Mouse (Mus musculus): ENCODE data around the gene Wars.

GRCm38 (mm10) chr12:108938844-108939243 is 44.9 kb upstream of the Wars start:
- TF ChIP-seq CTCF (IDR thresholded peaks at IDR 0.05; ENCODE audit: control insufficient read depth, insufficient read depth, insufficient read length), result no peak
- no peak for TF ChIP-seq CEBPB (IDR thresholded peaks at IDR 0.05; ENCODE audit: low read depth)
- no peak for TF ChIP-seq USF1 (IDR thresholded peaks at IDR 0.05; ENCODE audit: low read depth)
- no peak for TF ChIP-seq MAX (IDR thresholded peaks at IDR 0.05)
- TF ChIP-seq FOSL1 (IDR thresholded peaks at IDR 0.05; ENCODE audit: insufficient read depth, low read length, poor library complexity, severe bottlenecking), result no peak
- peak; percentile 26 for TF ChIP-seq MYOD1 (IDR thresholded peaks at IDR 0.05; ENCODE audit: control insufficient read depth, insufficient read length, low read depth)
- TF ChIP-seq MYOG (IDR thresholded peaks at IDR 0.05; ENCODE audit: control insufficient read depth, extremely low read depth, insufficient read length), result no peak
